Mouse (Mus musculus): ENCODE results near the gene G530012D18Rik. TPM values are rescaled to one million over a fixed set of nuclear protein-coding genes. Genes with fewer than 3 reads are reported as not detected.
"Not testable (repeated sequence)": the region's sequence is repeated elsewhere in the genome, so short reads cannot be mapped to it uniquely, and the experiment has no call there.

The G530012D18Rik gene
- polyA plus RNA-seq (2015; fragmentation: Nextera tagmentation; extraction: Ambion mirVana): not detected in 2 replicates

- H3K4me1 ChIP-seq (ENCODE audit: control insufficient read depth, low read depth, low read length); H3K27ac ChIP-seq (ENCODE audit: low read length); H3K9me3 ChIP-seq (replicated peaks; ENCODE audit: control insufficient read depth, low read length); H3K27me3 ChIP-seq (ENCODE audit: control insufficient read depth, insufficient read depth, low read depth, low read length); H3K4me2 ChIP-seq (ENCODE audit: low read depth, low read length); ATAC-seq (ENCODE audit: low read depth); H3K9ac ChIP-seq (ENCODE audit: low read depth, low read length); H3K4me3 ChIP-seq (ENCODE audit: low read depth, low read length); H3K36me3 ChIP-seq (ENCODE audit: control insufficient read depth, insufficient read depth): not testable (repeated sequence)
- 45% methylated on average over 1 of the region's 3 CpGs for WGBS (ENCODE audit: insufficient replicate concordance)
Measured at GRCm38 (mm10) chr1:85575376-85575775, at the start of gene G530012D18Rik. G530012D18Rik (plus strand) TSS chr1:85575676.

GRCm38 (mm10) chr1:85526401-85526800 lies 49.1 kb upstream of the G530012D18Rik start:
- not testable (repeated sequence) for H3K4me2 ChIP-seq (ENCODE audit: low read depth, low read length); H3K4me3 ChIP-seq (ENCODE audit: low read depth, low read length); H3K36me3 ChIP-seq (ENCODE audit: control insufficient read depth, insufficient read depth); H3K9ac ChIP-seq (ENCODE audit: low read depth, low read length); ATAC-seq (ENCODE audit: low read depth); H3K27ac ChIP-seq (ENCODE audit: low read length); H3K27me3 ChIP-seq (ENCODE audit: control insufficient read depth, insufficient read depth, low read depth, low read length); H3K4me1 ChIP-seq (ENCODE audit: control insufficient read depth, low read depth, low read length); H3K9me3 ChIP-seq (replicated peaks; ENCODE audit: control insufficient read depth, low read length)
- WGBS (ENCODE audit: insufficient replicate concordance): 31% methylated on average over 2 of the region's 3 CpGs

- not testable (repeated sequence) for H3K27ac ChIP-seq (ENCODE audit: low read length); H3K4me3 ChIP-seq (ENCODE audit: low read depth, low read length); H3K4me1 ChIP-seq (ENCODE audit: control insufficient read depth, low read depth, low read length); H3K9me3 ChIP-seq (replicated peaks; ENCODE audit: control insufficient read depth, low read length); ATAC-seq (ENCODE audit: low read depth); H3K27me3 ChIP-seq (ENCODE audit: control insufficient read depth, insufficient read depth, low read depth, low read length); H3K4me2 ChIP-seq (ENCODE audit: low read depth, low read length); H3K36me3 ChIP-seq (ENCODE audit: control insufficient read depth, insufficient read depth); H3K9ac ChIP-seq (ENCODE audit: low read depth, low read length)
- 57% methylated on average over 12 of the region's 15 CpGs for WGBS (ENCODE audit: insufficient replicate concordance)
Measured at GRCm38 (mm10) chr1:85528451-85529110, 46.9 kb upstream of the G530012D18Rik start.

- H3K4me1 ChIP-seq (ENCODE audit: control insufficient read depth, low read depth, low read length); H3K27me3 ChIP-seq (ENCODE audit: control insufficient read depth, insufficient read depth, low read depth, low read length); H3K27ac ChIP-seq (ENCODE audit: low read length); H3K9me3 ChIP-seq (replicated peaks; ENCODE audit: control insufficient read depth, low read length); ATAC-seq (ENCODE audit: low read depth); H3K9ac ChIP-seq (ENCODE audit: low read depth, low read length); H3K36me3 ChIP-seq (ENCODE audit: control insufficient read depth, insufficient read depth); H3K4me3 ChIP-seq (ENCODE audit: low read depth, low read length); H3K4me2 ChIP-seq (ENCODE audit: low read depth, low read length): not testable (repeated sequence)
- WGBS (ENCODE audit: insufficient replicate concordance): 45% methylated on average over 3 of the region's 4 CpGs
Measured at GRCm38 (mm10) chr1:85543818-85544217, 31.7 kb upstream of the G530012D18Rik start.

- H3K4me1 ChIP-seq (ENCODE audit: control insufficient read depth, low read depth, low read length); H3K9ac ChIP-seq (ENCODE audit: low read depth, low read length); H3K27ac ChIP-seq (ENCODE audit: low read length); H3K27me3 ChIP-seq (ENCODE audit: control insufficient read depth, insufficient read depth, low read depth, low read length); ATAC-seq (ENCODE audit: low read depth); H3K4me2 ChIP-seq (ENCODE audit: low read depth, low read length); H3K36me3 ChIP-seq (ENCODE audit: control insufficient read depth, insufficient read depth); H3K4me3 ChIP-seq (ENCODE audit: low read depth, low read length); H3K9me3 ChIP-seq (replicated peaks; ENCODE audit: control insufficient read depth, low read length): not testable (repeated sequence)
Measured at GRCm38 (mm10) chr1:85546442-85546841, 29.0 kb upstream of the G530012D18Rik start.

- ATAC-seq (ENCODE audit: low read depth): not testable (repeated sequence)
Measured at GRCm38 (mm10) chr1:85555261-85555660, 20.2 kb upstream of the G530012D18Rik start.

GRCm38 (mm10) chr1:85573554-85573953 lies 1.9 kb upstream of the G530012D18Rik start:
- 62% methylated on average over 4 of the region's 4 CpGs for WGBS (ENCODE audit: insufficient replicate concordance)
- not testable (repeated sequence) for H3K36me3 ChIP-seq (ENCODE audit: control insufficient read depth, insufficient read depth); ATAC-seq (ENCODE audit: low read depth); H3K27me3 ChIP-seq (ENCODE audit: control insufficient read depth, insufficient read depth, low read depth, low read length); H3K4me2 ChIP-seq (ENCODE audit: low read depth, low read length); H3K9me3 ChIP-seq (replicated peaks; ENCODE audit: control insufficient read depth, low read length); H3K4me1 ChIP-seq (ENCODE audit: control insufficient read depth, low read depth, low read length); H3K27ac ChIP-seq (ENCODE audit: low read length); H3K9ac ChIP-seq (ENCODE audit: low read depth, low read length); H3K4me3 ChIP-seq (ENCODE audit: low read depth, low read length)

More at GRCm38 (mm10) chr1:85555261-85555660, 20.2 kb upstream of the G530012D18Rik start:
- not testable (repeated sequence) for H3K27ac ChIP-seq (ENCODE audit: low read length); H3K4me2 ChIP-seq (ENCODE audit: low read depth, low read length); H3K9ac ChIP-seq (ENCODE audit: low read depth, low read length); H3K4me1 ChIP-seq (ENCODE audit: control insufficient read depth, low read depth, low read length); H3K36me3 ChIP-seq (ENCODE audit: control insufficient read depth, insufficient read depth); H3K9me3 ChIP-seq (replicated peaks; ENCODE audit: control insufficient read depth, low read length); H3K27me3 ChIP-seq (ENCODE audit: control insufficient read depth, insufficient read depth, low read depth, low read length); H3K4me3 ChIP-seq (ENCODE audit: low read depth, low read length)
- 64% methylated on average over 4 of the region's 4 CpGs for WGBS (ENCODE audit: insufficient replicate concordance)

- H3K27me3 ChIP-seq (ENCODE audit: control insufficient read depth, insufficient read depth, low read depth, low read length); H3K4me1 ChIP-seq (ENCODE audit: control insufficient read depth, low read depth, low read length); H3K4me2 ChIP-seq (ENCODE audit: low read depth, low read length); H3K36me3 ChIP-seq (ENCODE audit: control insufficient read depth, insufficient read depth); H3K9me3 ChIP-seq (replicated peaks; ENCODE audit: control insufficient read depth, low read length); H3K9ac ChIP-seq (ENCODE audit: low read depth, low read length); H3K4me3 ChIP-seq (ENCODE audit: low read depth, low read length); H3K27ac ChIP-seq (ENCODE audit: low read length); ATAC-seq (ENCODE audit: low read depth): not testable (repeated sequence)
- WGBS (ENCODE audit: insufficient replicate concordance): 29% methylated on average over 3 of the region's 3 CpGs
Measured at GRCm38 (mm10) chr1:85578372-85579010, 3.0 kb downstream of the G530012D18Rik start.

Measured in liver, embryonic 16.5 days (tissue).